Mouse (Mus musculus) adrenal gland (tissue): ENCODE data around the gene Dgcr2.

Source experiments
- intact Hi-C: fragments of 180-260 bp; cut with DNase I; formaldehyde crosslinking; loops from one replicate; pipeline ENCODE4 v1.15.1; 2025

The Dgcr2 gene

DNA sequence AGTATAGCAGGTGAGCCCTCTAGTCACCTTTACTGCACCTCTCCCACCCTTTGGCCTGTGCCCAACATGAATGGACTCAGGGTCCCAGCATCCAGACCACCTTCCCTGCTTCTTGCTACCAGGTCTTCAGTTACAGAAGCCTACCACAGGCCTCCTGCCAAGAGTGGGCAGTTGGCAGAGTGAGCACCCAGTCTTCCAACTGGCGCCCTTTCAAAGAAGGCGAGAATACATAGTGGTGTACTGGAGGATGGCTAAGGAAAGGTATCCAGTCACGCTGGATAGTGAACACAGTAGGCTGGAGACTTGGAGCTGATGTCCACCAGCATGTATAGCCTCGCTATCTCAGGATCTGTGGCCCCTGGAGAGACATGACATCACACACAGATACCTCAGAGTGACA lies 104.3 kb downstream of the Dgcr2 start:
- intact Hi-C loops: no loop called here

DNA sequence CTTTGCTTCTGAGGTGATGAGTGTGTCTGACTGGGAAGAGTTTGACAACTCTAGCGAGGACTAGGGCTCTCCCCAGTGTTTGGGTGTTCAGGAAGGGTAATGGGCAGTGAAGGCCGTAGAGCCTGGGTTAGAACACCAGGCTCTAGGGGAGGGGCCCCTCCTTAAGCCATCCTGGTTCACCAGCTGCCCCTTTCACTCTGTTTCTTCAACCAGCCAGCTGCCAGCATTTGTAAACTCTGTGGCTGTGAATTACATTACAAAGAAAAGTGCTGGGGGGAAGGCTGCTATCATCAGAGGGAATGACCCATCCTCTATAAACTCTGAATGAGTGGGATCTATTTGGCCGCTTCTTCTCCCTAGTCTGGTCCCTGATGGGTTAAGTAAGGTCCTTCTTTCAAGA lies 105.6 kb downstream of the Dgcr2 start:
- intact Hi-C loops: no loop called here
